Mouse (Mus musculus) E14TG2a.4 (cell line): ENCODE measurements around the gene Ncam1.

Experiments used
- H3K27me3 ChIP-seq: 2 replicates; pipeline ENCODE4 v1.6.1; 2014; ENCODE audit warnings: low read length, control low read depth; ENCODE audit not compliant: insufficient read depth
- H3K36me3 ChIP-seq: 2 replicates; pipeline ENCODE4 v1.6.1; 2014; ENCODE audit warnings: low read length, control low read depth; ENCODE audit not compliant: insufficient read depth
- H3K4me1 ChIP-seq: replicated peaks from 2 replicates; pipeline ENCODE4 v1.6.1; 2014; ENCODE audit warnings: low read depth, low read length, control low read depth
- H3K4me3 ChIP-seq: replicated peaks from 2 replicates; pipeline ENCODE4 v1.5.1; 2014; ENCODE audit warnings: mild to moderate bottlenecking, low read length
- H3K9me3 ChIP-seq: 2 replicates; pipeline ENCODE4 v1.6.1; 2014; ENCODE audit warnings: low read length, control low read depth
- CTCF ChIP-seq: conservative IDR thresholded peaks from 2 replicates; pipeline ENCODE4 v1.5.1; 2014; ENCODE audit warnings: low read length
- NANOG ChIP-seq: IDR thresholded peaks from 2 replicates; pipeline ENCODE4 v1.6.1; 2014; ENCODE audit warnings: borderline replicate concordance, low read length, mixed read lengths
- POU5F1 ChIP-seq: IDR thresholded peaks from 2 replicates; pipeline ENCODE4 v1.6.1; 2014; ENCODE audit warnings: low read length, borderline replicate concordance

Ncam1 gene

GRCm38 (mm10) chr9:49766634-49767033 is 32.1 kb downstream of the Ncam1 start:
- Histone ChIP-seq H3K9me3 (no peaks in the 10 kb centered on the region), H3K27me3 (no peaks in the 10 kb centered on the region), H3K4me3 (no peak overlapping the region), H3K36me3 (no peaks in the 10 kb centered on the region), H3K4me1 (peaks cover 2% of the 10 kb centered on the region; the same call in 1 of the 2 replicates)
- TF ChIP-seq CTCF (no peak), POU5F1 (no peak)

- no peak for TF ChIP-seq NANOG
- TF ChIP-seq CTCF = no peak
- no peak for TF ChIP-seq POU5F1
- Histone ChIP-seq H3K4me1 (peaks cover 26% of the 10 kb centered on the region), H3K9me3 (no peaks in the 10 kb centered on the region), H3K27me3 (no peaks in the 10 kb centered on the region), H3K36me3 (no peaks in the 10 kb centered on the region), H3K4me3 (no peak overlapping the region)
Observed at GRCm38 (mm10) chr9:49760571-49760970, 38.2 kb downstream of the Ncam1 start.

- Histone ChIP-seq H3K4me1 (peaks cover 45% of the 10 kb centered on the region), H3K9me3 (peaks cover 6% of the 10 kb centered on the region), H3K36me3 (peaks cover 6% of the 10 kb centered on the region; the same call in 1 of the 2 replicates), H3K27me3 (no peaks in the 10 kb centered on the region), H3K4me3 (no peak overlapping the region)
- TF ChIP-seq POU5F1 (no peak), CTCF (no peak), NANOG (no peak)
Observed at GRCm38 (mm10) chr9:49758436-49758835, 40.3 kb downstream of the Ncam1 start.

GRCm38 (mm10) chr9:49757986-49758385 is 40.7 kb downstream of the Ncam1 start:
- Histone ChIP-seq H3K4me1 (peaks cover 47% of the 10 kb centered on the region), H3K36me3 (peaks cover 6% of the 10 kb centered on the region; the same call in 1 of the 2 replicates), H3K9me3 (peaks cover 7% of the 10 kb centered on the region), H3K27me3 (no peaks in the 10 kb centered on the region), H3K4me3 (no peak overlapping the region)
- TF ChIP-seq NANOG (no peak), CTCF (no peak), POU5F1 (no peak)

GRCm38 (mm10) chr9:49757582-49757981 is 41.1 kb downstream of the Ncam1 start:
- H3K36me3 ChIP-seq = peaks cover 6% of the 10 kb centered on the region; the same call in 1 of the 2 replicates
- peak; percentile 50 for TF ChIP-seq CTCF
- no peak for TF ChIP-seq NANOG
- TF ChIP-seq POU5F1 = no peak

GRCm38 (mm10) chr9:49756725-49757124 is 42.0 kb downstream of the Ncam1 start:
- Histone ChIP-seq H3K36me3 (peaks cover 6% of the 10 kb centered on the region; the same call in 1 of the 2 replicates), H3K4me1 (peaks cover 60% of the 10 kb centered on the region), H3K27me3 (no peaks in the 10 kb centered on the region), H3K4me3 (no peak overlapping the region), H3K9me3 (peaks cover 7% of the 10 kb centered on the region)
- TF ChIP-seq CTCF = no peak
- no peak for TF ChIP-seq POU5F1
- no peak for TF ChIP-seq NANOG

More at GRCm38 (mm10) chr9:49757582-49757981, 41.1 kb downstream of the Ncam1 start:
- Histone ChIP-seq H3K9me3 (peaks cover 7% of the 10 kb centered on the region), H3K4me3 (no peak overlapping the region), H3K27me3 (no peaks in the 10 kb centered on the region), H3K4me1 (peaks cover 51% of the 10 kb centered on the region)

GRCm38 (mm10) chr9:49755214-49755613 is 43.5 kb downstream of the Ncam1 start:
- peaks cover 74% of the 10 kb centered on the region for H3K4me1 ChIP-seq
- no peak overlapping the region for H3K4me3 ChIP-seq
- H3K27me3 ChIP-seq = no peaks in the 10 kb centered on the region
- TF ChIP-seq POU5F1 (no peak), CTCF (no peak), NANOG (no peak)
- H3K9me3 ChIP-seq = peaks cover 7% of the 10 kb centered on the region
- H3K36me3 ChIP-seq = peaks cover 7% of the 10 kb centered on the region; the same call in 1 of the 2 replicates

- no peak overlapping the region; the same call in 1 of the 2 replicates for H3K4me3 ChIP-seq
- H3K36me3 ChIP-seq = peaks cover 10% of the 10 kb centered on the region; the same call in 1 of the 2 replicates
- H3K27me3 ChIP-seq = no peaks in the 10 kb centered on the region
- TF ChIP-seq CTCF (no peak), POU5F1 (peak; percentile 42; the same call in 1 of the 2 replicates), NANOG (peak; percentile 60)
- H3K9me3 ChIP-seq = peaks cover 7% of the 10 kb centered on the region
- peaks cover 79% of the 10 kb centered on the region for H3K4me1 ChIP-seq
Observed at GRCm38 (mm10) chr9:49751466-49751865, 47.3 kb downstream of the Ncam1 start.

GRCm38 (mm10) chr9:49746176-49746575 is 52.5 kb downstream of the Ncam1 start:
- TF ChIP-seq POU5F1 (no peak), NANOG (no peak), CTCF (no peak)
- Histone ChIP-seq H3K27me3 (no peaks in the 10 kb centered on the region), H3K9me3 (no peaks in the 10 kb centered on the region), H3K36me3 (0 out of 2 replicates have a peak, but pooled peaks cover 3% of the 10 kb centered on the region), H3K4me3 (no peak overlapping the region), H3K4me1 (peaks cover 63% of the 10 kb centered on the region)
